Mouse (Mus musculus): ENCODE measurements around the gene Vmn1r195. TPM values are rescaled to one million over a fixed set of nuclear protein-coding genes. Genes with fewer than 3 reads are reported as not detected.

Gene Vmn1r195
- polyA plus RNA-seq, 1 experiment, result not detected

DNA sequence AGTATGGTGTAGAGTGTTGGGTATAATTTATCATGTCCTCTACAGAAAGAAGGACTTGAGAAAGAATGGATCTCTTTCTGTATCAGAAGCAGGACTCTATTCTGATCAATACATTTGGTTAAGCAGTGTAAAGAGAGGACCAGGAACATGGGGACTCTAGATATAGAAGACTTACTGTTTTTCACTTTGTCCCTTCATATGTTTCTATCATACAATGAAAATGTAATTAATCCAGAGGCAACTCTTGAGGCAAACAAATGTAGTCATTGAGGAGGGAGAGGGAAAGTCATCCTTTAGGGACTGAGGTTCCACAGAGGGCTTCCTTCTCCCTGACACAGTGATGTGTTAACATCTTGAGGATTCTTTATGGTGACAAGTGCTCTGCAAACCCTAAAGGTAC is 54.0 kb downstream of the Vmn1r195 start, which contains the start of gene Vmn1r197:
Vmn1r197 (plus strand) TSS at position 301 of the 400 bp plus-strand sequence.
- Histone ChIP-seq H3K4me1 (ENCODE audit: control insufficient read depth, insufficient read depth, low read length) (no peaks in the 10 kb centered on the region), H3K27ac (ENCODE audit: insufficient read depth, low read depth, low read length) (no peak within 1 kb of the TSS), H3K4me3 (ENCODE audit: insufficient read depth, low read depth, low read length) (no peak within 1 kb of the TSS)
- TF ChIP-seq POLR2A (IDR thresholded peaks at IDR 0.05; ENCODE audit: insufficient read depth, low read depth, low read length) (no peak), CTCF (IDR thresholded peaks at IDR 0.05; ENCODE audit: insufficient read depth, low read depth, low read length) (no peak)

Other genes starting within 250 kb of the Vmn1r195 start
- not detected in 2 replicates for gene Hist1h2ah, start 235.0 kb upstream of the Vmn1r195 start, polyA plus RNA-seq (2012; ENCODE audit: insufficient read depth, insufficient read length, low replicate concordance, missing spikeins)
- gene Hist1h2bk, start 234.7 kb upstream of the Vmn1r195 start, polyA plus RNA-seq (2012; ENCODE audit: insufficient read depth, insufficient read length, low replicate concordance, missing spikeins), result not detected in 2 replicates
- not detected in 2 replicates for gene Hist1h4i, start 229.2 kb upstream of the Vmn1r195 start, polyA plus RNA-seq (2012; ENCODE audit: insufficient read depth, insufficient read length, low replicate concordance, missing spikeins)
- gene Hist1h2ag, start 227.6 kb upstream of the Vmn1r195 start, polyA plus RNA-seq (2012; ENCODE audit: insufficient read depth, insufficient read length, low replicate concordance, missing spikeins), result not detected in 2 replicates
- gene Hist1h2bj, start 227.3 kb upstream of the Vmn1r195 start, polyA plus RNA-seq (2012; ENCODE audit: insufficient read depth, insufficient read length, low replicate concordance, missing spikeins), result not detected in 2 replicates
- gene Vmn1r188, start 186.1 kb upstream of the Vmn1r195 start, polyA plus RNA-seq (2012; ENCODE audit: insufficient read depth, insufficient read length, low replicate concordance, missing spikeins), result not detected in 2 replicates
- not detected in 2 replicates for gene Vmn1r189, start 164.7 kb upstream of the Vmn1r195 start, polyA plus RNA-seq (2012; ENCODE audit: insufficient read depth, insufficient read length, low replicate concordance, missing spikeins)
- gene Vmn1r191, start 86.6 kb upstream of the Vmn1r195 start, polyA plus RNA-seq (2012; ENCODE audit: insufficient read depth, insufficient read length, low replicate concordance, missing spikeins), result not detected in 2 replicates
- not detected in 2 replicates for gene Vmn1r192, start 79.4 kb upstream of the Vmn1r195 start, polyA plus RNA-seq (2012; ENCODE audit: insufficient read depth, insufficient read length, low replicate concordance, missing spikeins)
- gene Vmn1r193, start 47.4 kb upstream of the Vmn1r195 start, polyA plus RNA-seq (2012; ENCODE audit: insufficient read depth, insufficient read length, low replicate concordance, missing spikeins), result not detected in 2 replicates
- not detected in 2 replicates for gene Vmn1r194, start 26.3 kb upstream of the Vmn1r195 start, polyA plus RNA-seq (2012; ENCODE audit: insufficient read depth, insufficient read length, low replicate concordance, missing spikeins)
- gene Vmn1r196, start 19.4 kb downstream of the Vmn1r195 start, polyA plus RNA-seq (2012; ENCODE audit: insufficient read depth, insufficient read length, low replicate concordance, missing spikeins), result not detected in 2 replicates
- gene Vmn1r197, start 54.1 kb downstream of the Vmn1r195 start, polyA plus RNA-seq (2012; ENCODE audit: insufficient read depth, insufficient read length, low replicate concordance, missing spikeins), result not detected in 2 replicates
- gene Vmn1r198, start 79.8 kb downstream of the Vmn1r195 start, polyA plus RNA-seq (2012; ENCODE audit: insufficient read depth, insufficient read length, low replicate concordance, missing spikeins), result not detected in 2 replicates
- not detected in 2 replicates for gene Vmn1r199, start 109.3 kb downstream of the Vmn1r195 start, polyA plus RNA-seq (2012; ENCODE audit: insufficient read depth, insufficient read length, low replicate concordance, missing spikeins)
- gene Vmn1r200, start 119.9 kb downstream of the Vmn1r195 start, polyA plus RNA-seq (2012; ENCODE audit: insufficient read depth, insufficient read length, low replicate concordance, missing spikeins), result not detected in 2 replicates
- not detected in 2 replicates for gene Vmn1r201, start 201.4 kb downstream of the Vmn1r195 start, polyA plus RNA-seq (2012; ENCODE audit: insufficient read depth, insufficient read length, low replicate concordance, missing spikeins)
- gene Vmn1r202, start 234.9 kb downstream of the Vmn1r195 start, polyA plus RNA-seq (2012; ENCODE audit: insufficient read depth, insufficient read length, low replicate concordance, missing spikeins), result not detected in 2 replicates
- gene Vmn1r203, start 247.6 kb downstream of the Vmn1r195 start, polyA plus RNA-seq (2012; ENCODE audit: insufficient read depth, insufficient read length, low replicate concordance, missing spikeins), result not detected in 2 replicates

Measured in olfactory bulb, adult 2 months (tissue).